Mouse (Mus musculus): Measurements from ENCODE around the gene Npas1. TPM values are rescaled to one million over a fixed set of nuclear protein-coding genes. Genes with fewer than 3 reads are reported as not detected.

Gene Npas1
- total and polyA plus RNA-seq, 2 experiments from 2014 or later = 10.1 to 12.6 TPM

- Histone ChIP-seq H3K4me1 (ENCODE audit: insufficient read depth) (no peaks in the 10 kb centered on the region), H3K4me3 (ENCODE audit: low read depth, low read length) (no peak overlapping the region), H3K9ac (no peak overlapping the region), H3K36me3 (ENCODE audit: insufficient read depth) (peaks cover 94% of the 10 kb centered on the region), H3K27ac (ENCODE audit: low read depth, low read length) (no peak overlapping the region), H3K4me2 (ENCODE audit: low read depth) (no peak overlapping the region), H3K27me3 (ENCODE audit: insufficient read depth, low read length) (no peaks in the 10 kb centered on the region), H3K9me3 (ENCODE audit: low read length) (no peaks in the 10 kb centered on the region)
- ATAC-seq (no peak), DNase-seq (no peak)
- WGBS = 93% methylated on average over 9 of the region's 9 CpGs
- TF ChIP-seq CTCF (IDR thresholded peaks at IDR 0.05; ENCODE audit: low read depth) = no peak
These were observed 53.8 kb downstream of the Npas1 start for GRCm38 (mm10) chr7:16423731-16424130.

GRCm38 (mm10) chr7:16422222-16422856 lies 55.2 kb downstream of the Npas1 start:
- 91% methylated on average over 18 of the region's 18 CpGs for WGBS
- no peak for ATAC-seq
- no peak for TF ChIP-seq CTCF (IDR thresholded peaks at IDR 0.05; ENCODE audit: low read depth)

GRCm38 (mm10) chr7:16420493-16421118 lies 56.9 kb downstream of the Npas1 start:
- H3K36me3 ChIP-seq (ENCODE audit: insufficient read depth) = peaks cover 90% of the 10 kb centered on the region
- no peak for TF ChIP-seq CTCF (IDR thresholded peaks at IDR 0.05; ENCODE audit: low read depth)
- no peak overlapping the region for H3K4me3 ChIP-seq (ENCODE audit: low read depth, low read length)
- H3K4me2 ChIP-seq (ENCODE audit: low read depth) = no peak overlapping the region
- H3K4me1 ChIP-seq (ENCODE audit: insufficient read depth) = no peaks in the 10 kb centered on the region
- ATAC-seq (no peak), DNase-seq (no peak)
- 98% methylated on average over 8 of the region's 8 CpGs for WGBS
- no peak overlapping the region for H3K9ac ChIP-seq
- H3K27me3 ChIP-seq (ENCODE audit: insufficient read depth, low read length) = no peaks in the 10 kb centered on the region
- no peaks in the 10 kb centered on the region for H3K9me3 ChIP-seq (ENCODE audit: low read length)
- no peak overlapping the region for H3K27ac ChIP-seq (ENCODE audit: low read depth, low read length)

More at GRCm38 (mm10) chr7:16422222-16422856, 55.2 kb downstream of the Npas1 start:
- Histone ChIP-seq H3K27me3 (ENCODE audit: insufficient read depth, low read length) (no peaks in the 10 kb centered on the region), H3K9me3 (ENCODE audit: low read length) (no peaks in the 10 kb centered on the region), H3K4me1 (ENCODE audit: insufficient read depth) (no peaks in the 10 kb centered on the region), H3K27ac (ENCODE audit: low read depth, low read length) (no peak overlapping the region), H3K4me3 (ENCODE audit: low read depth, low read length) (no peak overlapping the region), H3K36me3 (ENCODE audit: insufficient read depth) (peaks cover 95% of the 10 kb centered on the region), H3K9ac (no peak overlapping the region), H3K4me2 (ENCODE audit: low read depth) (no peak overlapping the region)
- no peak for DNase-seq

- Histone ChIP-seq H3K27me3 (ENCODE audit: insufficient read depth, low read length) (no peaks in the 10 kb centered on the region), H3K4me3 (ENCODE audit: low read depth, low read length) (no peak overlapping the region), H3K4me1 (ENCODE audit: insufficient read depth) (no peaks in the 10 kb centered on the region), H3K9me3 (ENCODE audit: low read length) (no peaks in the 10 kb centered on the region), H3K27ac (ENCODE audit: low read depth, low read length) (no peak overlapping the region), H3K4me2 (ENCODE audit: low read depth) (no peak overlapping the region), H3K36me3 (ENCODE audit: insufficient read depth) (peaks cover 71% of the 10 kb centered on the region), H3K9ac (no peak overlapping the region)
- no peak for TF ChIP-seq CTCF (IDR thresholded peaks at IDR 0.05; ENCODE audit: low read depth)
- ATAC-seq (no peak), DNase-seq (no peak)
- 91% methylated on average over 5 of the region's 5 CpGs for WGBS
These were observed 58.8 kb downstream of the Npas1 start for GRCm38 (mm10) chr7:16418713-16419112.

DNA sequence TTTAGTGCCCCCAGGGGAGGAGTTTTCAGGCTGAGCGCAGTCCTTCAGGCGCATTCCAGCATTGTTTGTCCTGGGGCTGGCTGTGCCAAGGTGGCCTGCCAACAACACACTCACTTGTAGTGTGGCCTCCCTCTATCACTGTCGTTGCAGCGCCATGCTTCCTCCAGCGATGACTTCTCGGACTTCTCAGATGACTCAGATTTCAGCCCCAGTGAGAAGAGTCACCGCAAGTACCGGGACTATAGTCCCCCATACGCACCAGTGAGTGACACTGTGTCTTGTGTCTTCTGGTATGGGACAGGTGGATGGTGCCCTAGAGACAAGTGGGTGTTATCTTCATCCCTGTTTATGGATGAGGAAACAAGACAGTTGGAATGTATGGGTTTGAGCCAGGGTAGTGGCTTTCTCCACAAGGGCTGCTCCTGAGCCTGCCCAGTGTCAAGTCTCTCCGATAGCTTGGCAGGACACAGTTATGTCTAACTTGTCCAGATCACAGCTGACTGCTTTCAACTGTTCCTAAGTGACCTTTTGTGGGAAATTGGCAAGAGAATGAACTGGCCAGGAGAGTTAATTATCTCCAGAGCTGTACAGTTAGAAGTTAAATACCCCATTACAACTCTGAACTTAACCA lies 60.3 kb downstream of the Npas1 start:
- 87% methylated on average over 10 of the region's 10 CpGs for WGBS
- DNase-seq = no peak
- Histone ChIP-seq H3K36me3 (ENCODE audit: insufficient read depth) (peaks cover 60% of the 10 kb centered on the region), H3K9me3 (ENCODE audit: low read length) (no peaks in the 10 kb centered on the region), H3K4me2 (ENCODE audit: low read depth) (no peak overlapping the region), H3K9ac (no peak overlapping the region), H3K4me1 (ENCODE audit: insufficient read depth) (no peaks in the 10 kb centered on the region), H3K4me3 (ENCODE audit: low read depth, low read length) (no peak overlapping the region), H3K27me3 (ENCODE audit: insufficient read depth, low read length) (no peaks in the 10 kb centered on the region), H3K27ac (ENCODE audit: low read depth, low read length) (no peak overlapping the region)
- no peak for TF ChIP-seq CTCF (IDR thresholded peaks at IDR 0.05; ENCODE audit: low read depth)
- no peak for ATAC-seq

- H3K36me3 ChIP-seq (ENCODE audit: insufficient read depth) = peaks cover 41% of the 10 kb centered on the region
These were observed 62.1 kb downstream of the Npas1 start for GRCm38 (mm10) chr7:16415426-16415825.

GRCm38 (mm10) chr7:16412930-16413329 lies 64.6 kb downstream of the Npas1 start:
- Histone ChIP-seq H3K4me3 (ENCODE audit: low read depth, low read length) (no peak overlapping the region), H3K9me3 (ENCODE audit: low read length) (no peaks in the 10 kb centered on the region), H3K36me3 (ENCODE audit: insufficient read depth) (peaks cover 16% of the 10 kb centered on the region), H3K9ac (no peak overlapping the region), H3K27me3 (ENCODE audit: insufficient read depth, low read length) (no peaks in the 10 kb centered on the region), H3K27ac (ENCODE audit: low read depth, low read length) (no peak overlapping the region), H3K4me2 (ENCODE audit: low read depth) (no peak overlapping the region), H3K4me1 (ENCODE audit: insufficient read depth) (no peaks in the 10 kb centered on the region)
- no peak for ATAC-seq
- TF ChIP-seq CTCF (IDR thresholded peaks at IDR 0.05; ENCODE audit: low read depth) = no peak
- no peak for DNase-seq
- WGBS = 56% methylated on average over 2 of the region's 2 CpGs

More at GRCm38 (mm10) chr7:16415426-16415825, 62.1 kb downstream of the Npas1 start:
- no peak for TF ChIP-seq CTCF (IDR thresholded peaks at IDR 0.05; ENCODE audit: low read depth)
- no peaks in the 10 kb centered on the region for H3K27me3 ChIP-seq (ENCODE audit: insufficient read depth, low read length)
- no peaks in the 10 kb centered on the region for H3K9me3 ChIP-seq (ENCODE audit: low read length)
- DNase-seq (no peak), ATAC-seq (no peak)
- H3K4me2 ChIP-seq (ENCODE audit: low read depth) = no peak overlapping the region
- 94% methylated on average over 3 of the region's 3 CpGs for WGBS
- H3K9ac ChIP-seq = no peak overlapping the region
- no peaks in the 10 kb centered on the region for H3K4me1 ChIP-seq (ENCODE audit: insufficient read depth)
- no peak overlapping the region for H3K27ac ChIP-seq (ENCODE audit: low read depth, low read length)
- H3K4me3 ChIP-seq (ENCODE audit: low read depth, low read length) = no peak overlapping the region

Measured in forebrain, postnatal 0 days (tissue).